Comparison of ENCODE assay signal across 20 mouse cellular contexts in the genomic region with DNA sequence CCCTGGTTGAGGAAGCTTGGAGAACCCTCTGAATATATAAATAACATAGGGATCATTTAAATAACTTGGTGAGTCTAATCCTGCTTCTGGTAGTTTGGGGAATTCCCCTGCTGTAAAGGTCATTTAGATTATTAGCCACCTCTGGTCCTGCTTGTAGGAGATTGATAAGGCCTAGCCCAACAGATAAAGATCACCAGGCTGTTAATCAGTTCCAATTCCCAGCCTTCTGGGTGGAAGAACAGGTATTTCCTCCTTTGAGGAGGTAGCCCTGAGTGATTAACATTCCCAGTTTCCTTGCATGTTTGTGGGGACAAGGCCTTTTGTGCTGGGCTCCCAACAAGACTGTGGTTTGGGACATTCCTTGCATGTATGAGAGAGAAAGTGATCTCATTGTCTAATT.
DNase-seq lines count a peak whose midpoint lies in the region; ATAC-seq and TF ChIP-seq lines count a peak whose summit lies in the region.
"Had no signal": no experiment of that assay in that cellular context is flagged by ENCODE, and none has a peak within 500 bp of the region (broad histone marks: within the 10 kb centered on the region; RNA-seq: fewer than 3 reads in every experiment).

No protein-coding gene starts in this region.

- no peaks in the 10 kb centered on the region for H3K27me3 ChIP-seq in kidney, adult 2 months (replicated peaks; ENCODE audit: control insufficient read depth, insufficient read depth, low read length)
- H3K27me3 ChIP-seq in kidney, embryonic 16.5 days (ENCODE audit: insufficient read depth, low read length) = no peaks in the 10 kb centered on the region
- H3K27me3 ChIP-seq in kidney, embryonic 15.5 days = no peaks in the 10 kb centered on the region
- no peaks in the 10 kb centered on the region for H3K27me3 ChIP-seq in kidney, postnatal 0 days (ENCODE audit: insufficient read depth, low read length)
- H3K27me3 ChIP-seq: forebrain, embryonic 13.5 days; hindbrain, embryonic 12.5 days; hindbrain, embryonic 15.5 days had no signal

- no peak overlapping the region for H3K27ac ChIP-seq in kidney, adult 2 months (ENCODE audit: insufficient read depth, low read depth, low read length)
- H3K27ac ChIP-seq in kidney, embryonic 16.5 days (ENCODE audit: low read length) = no peak overlapping the region
- no peak overlapping the region for H3K27ac ChIP-seq in kidney, embryonic 15.5 days
- H3K27ac ChIP-seq in kidney, postnatal 0 days = no peak overlapping the region
- H3K27ac ChIP-seq: forebrain, embryonic 10.5 days; forebrain, embryonic 13.5 days; hindbrain, embryonic 12.5 days; hindbrain, embryonic 15.5 days had no signal

- H3K4me3 ChIP-seq in kidney, adult 2 months (ENCODE audit: insufficient read depth, low read depth, low read length) = no peak overlapping the region
- no peak overlapping the region for H3K4me3 ChIP-seq in kidney, embryonic 16.5 days (ENCODE audit: low read length)
- H3K4me3 ChIP-seq in kidney, embryonic 15.5 days (replicated peaks) = no peak overlapping the region
- H3K4me3 ChIP-seq in kidney, postnatal 0 days (replicated peaks; ENCODE audit: low read depth, low read length) = no peak overlapping the region
- H3K4me3 ChIP-seq: forebrain, embryonic 10.5 days; forebrain, embryonic 13.5 days; hindbrain, embryonic 12.5 days; hindbrain, embryonic 15.5 days had no signal

- ATAC-seq in kidney, embryonic 16.5 days (ENCODE audit: low FRiP score, low TSS enrichment) = peak; percentile 63
- no peak for ATAC-seq in kidney, embryonic 15.5 days (replicated peaks; ENCODE audit: low FRiP score)
- ATAC-seq in kidney, postnatal 0 days (replicated peaks; ENCODE audit: low FRiP score, low read depth) = no peak
- ATAC-seq: CD4-positive, CD25-positive, alpha-beta regulatory T cell, adult 4 months; forebrain, embryonic 13.5 days; forebrain, embryonic 16.5 days had no signal

- peak; percentile 17 for DNase-seq in kidney, adult 2 months
- no peak for DNase-seq in kidney, adult 18-20 months
- DNase-seq in kidney, postnatal 0 days (ENCODE audit: low spot score) = peak; percentile 7
- no peak for DNase-seq in gastrocnemius, adult 8-10 months (ENCODE audit: low spot score in 2 of 2)
- DNase-seq: adrenal gland, adult 2 months; adrenal gland, postnatal 25 days; cerebellum, adult 18-20 months; cerebellum, adult 9-10 months; cerebellum, postnatal 14 days; gastrocnemius, postnatal 14 days; heart, adult 11 months had no signal

- H3K4me2 ChIP-seq in kidney, embryonic 16.5 days (replicated peaks; ENCODE audit: low read depth, low read length) = no peak overlapping the region
- H3K4me2 ChIP-seq in kidney, embryonic 15.5 days = no peak overlapping the region
- no peak overlapping the region for H3K4me2 ChIP-seq in kidney, postnatal 0 days (ENCODE audit: low read length)
- H3K4me2 ChIP-seq: forebrain, embryonic 13.5 days; heart, embryonic 11.5 days; hindbrain, embryonic 12.5 days; hindbrain, embryonic 15.5 days had no signal

- H3K4me1 ChIP-seq in kidney, adult 2 months (ENCODE audit: control insufficient read depth, insufficient read depth, low read length) = no peaks in the 10 kb centered on the region
- H3K4me1 ChIP-seq in kidney, embryonic 16.5 days (ENCODE audit: insufficient read depth, low read length) = no peaks in the 10 kb centered on the region
- H3K4me1 ChIP-seq in kidney, embryonic 15.5 days = no peaks in the 10 kb centered on the region
- H3K4me1 ChIP-seq in kidney, postnatal 0 days (replicated peaks; ENCODE audit: insufficient read depth, low read length) = no peaks in the 10 kb centered on the region
- H3K4me1 ChIP-seq: forebrain, embryonic 10.5 days; forebrain, embryonic 13.5 days; hindbrain, embryonic 12.5 days; hindbrain, embryonic 15.5 days had no signal

- H3K36me3 ChIP-seq in kidney, adult 2 months (ENCODE audit: control insufficient read depth, insufficient read depth, low read length) = no peaks in the 10 kb centered on the region
- no peaks in the 10 kb centered on the region for H3K36me3 ChIP-seq in kidney, embryonic 16.5 days (ENCODE audit: insufficient read depth, low read length)
- H3K36me3 ChIP-seq in kidney, embryonic 15.5 days = no peaks in the 10 kb centered on the region
- H3K36me3 ChIP-seq in kidney, postnatal 0 days (ENCODE audit: insufficient read depth, low read length) = no peaks in the 10 kb centered on the region
- H3K36me3 ChIP-seq: forebrain, embryonic 10.5 days; hindbrain, embryonic 12.5 days; hindbrain, embryonic 15.5 days had no signal

- no peak overlapping the region for H3K9ac ChIP-seq in kidney, embryonic 16.5 days (replicated peaks; ENCODE audit: low read length)
- no peak overlapping the region for H3K9ac ChIP-seq in kidney, embryonic 15.5 days
- no peak overlapping the region for H3K9ac ChIP-seq in kidney, postnatal 0 days (ENCODE audit: low read depth, low read length)
- H3K9ac ChIP-seq: forebrain, embryonic 13.5 days; hindbrain, embryonic 12.5 days; hindbrain, embryonic 15.5 days had no signal

- H3K9me3 ChIP-seq in kidney, embryonic 16.5 days (ENCODE audit: low read length) = no peaks in the 10 kb centered on the region
- H3K9me3 ChIP-seq in kidney, embryonic 15.5 days (replicated peaks) = no peaks in the 10 kb centered on the region
- no peaks in the 10 kb centered on the region for H3K9me3 ChIP-seq in kidney, postnatal 0 days (replicated peaks; ENCODE audit: low read length)
- H3K9me3 ChIP-seq: forebrain, embryonic 10.5 days; forebrain, embryonic 13.5 days; hindbrain, embryonic 12.5 days; hindbrain, embryonic 15.5 days had no signal

- no peak for TF ChIP-seq CTCF in kidney, adult 2 months (conservative IDR thresholded peaks at IDR 0.05; ENCODE audit: insufficient read depth, insufficient read length, low read depth, low read length)
- no peak for TF ChIP-seq CTCF in kidney, postnatal 0 days (IDR thresholded peaks at IDR 0.05; ENCODE audit: low read depth)

- no peak for TF ChIP-seq POLR2A in kidney, adult 2 months (IDR thresholded peaks at IDR 0.05; ENCODE audit: low read depth, low read length)

Comparison
In these comparisons a context has a peak if more than half of its experiments do, and no peak if none do; other contexts are left out.
1. DNase-seq: peak in kidney, adult 2 months (single experiment) and kidney, postnatal 0 days (single experiment); none in kidney, adult 18-20 months (single experiment) and gastrocnemius, adult 8-10 months (0 of 2).